Mouse (Mus musculus): ENCODE measurements around the gene Snx9. TPM values are rescaled to one million over a fixed set of nuclear protein-coding genes. Genes with fewer than 3 reads are reported as not detected.

Gene Snx9
- polyA plus RNA-seq, 1 experiment from 2014 or later, result 30.4 TPM

DNA sequence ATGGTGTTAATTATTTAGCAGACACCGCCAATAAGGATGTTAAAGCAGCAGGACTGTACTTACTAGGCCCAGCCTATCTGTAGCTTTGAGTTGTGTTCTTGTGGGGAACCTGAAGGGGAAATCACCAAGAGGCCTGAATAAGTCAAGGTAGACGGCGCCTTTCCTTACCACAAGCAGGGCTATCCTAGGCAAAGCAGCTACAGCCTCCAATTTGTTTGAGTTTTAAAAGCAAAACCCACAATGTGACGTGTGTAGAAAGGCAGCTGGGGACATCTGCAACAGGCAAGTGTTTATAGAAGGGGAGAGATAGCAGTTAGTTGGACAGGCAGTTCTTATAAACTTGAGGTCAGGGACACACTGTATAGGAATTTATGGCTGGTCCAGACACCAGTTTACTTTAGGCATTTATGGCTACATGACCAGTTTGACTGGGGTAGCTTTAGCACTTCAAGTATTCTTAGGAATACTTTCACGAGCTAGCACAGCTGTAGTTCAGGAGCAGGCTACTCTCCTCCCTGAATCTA, 129.2 kb downstream of the Snx9 start:
- DNase-seq (ENCODE audit: low spot score) (no peak), ATAC-seq (replicated peaks; ENCODE audit: insufficient number of reproducible peaks, low FRiP score, low TSS enrichment, low read depth) (no peak)
- Histone ChIP-seq H3K9me3 (replicated peaks; ENCODE audit: control insufficient read depth, low read length) (no peaks in the 10 kb centered on the region), H3K4me1 (ENCODE audit: control insufficient read depth, insufficient read depth, low read length) (0 out of 2 replicates have a peak, but pooled peaks cover under 1% of the 10 kb centered on the region), H3K4me3 (ENCODE audit: low read depth, low read length) (no peak overlapping the region), H3K27me3 (ENCODE audit: control insufficient read depth, insufficient read depth, low read length) (no peaks in the 10 kb centered on the region), H3K27ac (replicated peaks; ENCODE audit: low read depth, low read length) (no peak overlapping the region), H3K9ac (replicated peaks; ENCODE audit: low read length) (no peak overlapping the region), H3K36me3 (replicated peaks; ENCODE audit: control insufficient read depth, insufficient read depth, low read depth, low read length) (no peaks in the 10 kb centered on the region), H3K4me2 (ENCODE audit: low read depth, low read length) (no peak overlapping the region)
- 90% methylated on average over 5 of the region's 5 CpGs for WGBS

GRCm38 (mm10) chr17:5973536-5973935, 132.4 kb downstream of the Snx9 start:
- H3K9ac ChIP-seq (replicated peaks; ENCODE audit: low read length), result no peak overlapping the region
- H3K36me3 ChIP-seq (replicated peaks; ENCODE audit: control insufficient read depth, insufficient read depth, low read depth, low read length), result no peaks in the 10 kb centered on the region
- H3K9me3 ChIP-seq (replicated peaks; ENCODE audit: control insufficient read depth, low read length), result no peaks in the 10 kb centered on the region
- 60% methylated on average over 8 of the region's 8 CpGs for WGBS
- H3K27ac ChIP-seq (replicated peaks; ENCODE audit: low read depth, low read length), result no peak overlapping the region
- peaks cover 5% of the 10 kb centered on the region; the same call in 1 of the 2 replicates for H3K4me1 ChIP-seq (ENCODE audit: control insufficient read depth, insufficient read depth, low read length)
- H3K4me3 ChIP-seq (ENCODE audit: low read depth, low read length), result no peak overlapping the region
- DNase-seq (ENCODE audit: low spot score), result no peak
- H3K4me2 ChIP-seq (ENCODE audit: low read depth, low read length), result no peak overlapping the region
- no peak for ATAC-seq (replicated peaks; ENCODE audit: insufficient number of reproducible peaks, low FRiP score, low TSS enrichment, low read depth)
- H3K27me3 ChIP-seq (ENCODE audit: control insufficient read depth, insufficient read depth, low read length), result no peaks in the 10 kb centered on the region

DNA sequence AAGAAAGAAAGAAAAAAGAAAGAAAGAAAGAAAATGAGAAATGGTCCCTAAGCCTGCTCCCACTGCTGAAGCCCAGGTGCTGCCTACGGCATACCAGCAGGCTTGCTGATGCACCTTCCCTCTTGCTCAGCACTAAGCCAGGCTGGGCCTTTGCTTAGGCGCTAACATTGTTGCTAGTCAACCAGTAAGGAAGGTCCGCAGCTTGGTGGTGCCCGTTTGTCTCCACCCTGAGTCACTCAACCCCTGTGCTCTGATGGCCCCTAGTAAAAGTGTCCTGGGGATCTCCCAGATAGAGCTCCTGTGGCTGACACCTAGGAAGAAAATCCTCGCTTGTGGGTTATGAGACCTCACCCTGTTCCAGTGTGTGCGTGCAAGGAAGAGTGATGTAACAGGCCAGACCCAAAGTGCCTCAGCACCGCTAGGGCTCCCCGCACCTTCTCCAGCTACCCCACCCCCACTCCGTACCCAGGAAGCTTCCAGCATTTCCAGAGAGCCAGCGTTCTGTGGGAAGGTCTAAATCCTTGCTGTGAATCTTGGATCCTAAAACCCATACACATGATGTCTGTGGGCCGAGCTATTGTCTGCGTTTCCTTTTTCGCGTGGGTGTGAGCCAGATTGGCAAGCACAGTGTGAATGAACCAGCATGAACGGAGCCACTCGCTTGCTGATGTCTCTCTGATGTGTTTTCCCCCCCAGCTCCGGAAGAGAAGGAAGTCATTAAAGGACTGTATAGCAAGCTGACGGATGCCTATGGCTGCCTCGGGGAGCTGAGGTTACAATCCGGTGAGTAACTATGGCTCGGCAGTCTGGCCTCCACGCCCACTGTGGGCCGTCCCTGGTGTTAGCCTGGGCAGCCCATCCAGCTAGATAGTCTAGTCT, 134.2 kb downstream of the Snx9 start:
- H3K4me1 ChIP-seq (ENCODE audit: control insufficient read depth, insufficient read depth, low read length), result peaks cover 5% of the 10 kb centered on the region; the same call in 1 of the 2 replicates
- H3K9me3 ChIP-seq (replicated peaks; ENCODE audit: control insufficient read depth, low read length), result no peaks in the 10 kb centered on the region
- no peak overlapping the region; the same call in 1 of the 2 replicates for H3K27ac ChIP-seq (replicated peaks; ENCODE audit: low read depth, low read length)
- no peaks in the 10 kb centered on the region for H3K27me3 ChIP-seq (ENCODE audit: control insufficient read depth, insufficient read depth, low read length)
- WGBS, result 44% methylated on average over 23 of the region's 23 CpGs
- ATAC-seq (replicated peaks; ENCODE audit: insufficient number of reproducible peaks, low FRiP score, low TSS enrichment, low read depth) (no peak), DNase-seq (ENCODE audit: low spot score) (no peak)
- H3K4me2 ChIP-seq (ENCODE audit: low read depth, low read length), result no peak overlapping the region
- no peak overlapping the region for H3K4me3 ChIP-seq (ENCODE audit: low read depth, low read length)
- H3K36me3 ChIP-seq (replicated peaks; ENCODE audit: control insufficient read depth, insufficient read depth, low read depth, low read length), result no peaks in the 10 kb centered on the region
- H3K9ac ChIP-seq (replicated peaks; ENCODE audit: low read length), result no peak overlapping the region

DNA sequence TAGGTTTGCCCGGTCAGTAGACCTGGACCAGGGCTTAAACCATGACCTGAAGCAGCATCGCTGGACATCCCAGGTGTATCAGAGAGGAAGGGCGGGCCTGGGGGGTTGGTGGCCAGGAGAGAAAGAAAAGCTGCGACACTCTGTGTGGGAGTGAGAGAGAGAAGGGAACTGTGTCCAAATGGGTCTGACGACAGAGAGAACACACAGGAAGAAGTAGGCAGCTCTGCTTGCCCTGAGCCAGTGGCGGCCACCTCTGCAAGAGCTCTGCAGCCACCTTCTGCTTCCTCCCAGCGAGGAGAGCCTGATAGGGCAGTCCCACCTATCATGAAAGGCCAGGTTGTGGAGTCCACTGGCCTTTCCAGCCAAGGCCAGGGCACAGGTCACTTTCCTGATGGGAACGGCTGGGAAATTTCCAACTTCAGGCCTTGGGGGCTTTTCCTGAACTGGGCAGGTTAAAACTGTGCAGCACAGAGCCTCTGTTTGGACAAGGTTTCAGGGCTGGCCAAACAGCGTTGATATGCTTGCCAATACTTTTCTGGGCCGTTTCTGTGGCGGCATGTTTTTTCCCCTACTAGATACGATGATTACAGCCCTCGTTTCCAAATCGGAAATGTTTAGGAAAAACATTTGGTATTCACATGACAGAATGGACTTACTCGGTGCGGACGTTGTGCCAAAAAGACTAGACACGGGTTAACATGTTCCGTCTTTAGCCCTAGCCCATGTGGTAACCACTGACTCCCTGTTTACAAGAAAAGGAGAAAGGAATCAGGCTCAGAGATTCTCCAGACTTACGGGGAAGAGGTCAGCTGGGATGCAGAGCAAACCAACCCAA, 135.3 kb downstream of the Snx9 start:
- Histone ChIP-seq H3K4me1 (ENCODE audit: control insufficient read depth, insufficient read depth, low read length) (peaks cover 5% of the 10 kb centered on the region; the same call in 1 of the 2 replicates), H3K27me3 (ENCODE audit: control insufficient read depth, insufficient read depth, low read length) (no peaks in the 10 kb centered on the region), H3K9me3 (replicated peaks; ENCODE audit: control insufficient read depth, low read length) (no peaks in the 10 kb centered on the region), H3K9ac (replicated peaks; ENCODE audit: low read length) (no peak overlapping the region), H3K4me2 (ENCODE audit: low read depth, low read length) (no peak overlapping the region), H3K36me3 (replicated peaks; ENCODE audit: control insufficient read depth, insufficient read depth, low read depth, low read length) (no peaks in the 10 kb centered on the region), H3K27ac (replicated peaks; ENCODE audit: low read depth, low read length) (no peak overlapping the region), H3K4me3 (ENCODE audit: low read depth, low read length) (no peak overlapping the region)
- no peak for DNase-seq (ENCODE audit: low spot score)
- no peak for ATAC-seq (replicated peaks; ENCODE audit: insufficient number of reproducible peaks, low FRiP score, low TSS enrichment, low read depth)
- WGBS, result 71% methylated on average over 20 of the region's 20 CpGs

DNA sequence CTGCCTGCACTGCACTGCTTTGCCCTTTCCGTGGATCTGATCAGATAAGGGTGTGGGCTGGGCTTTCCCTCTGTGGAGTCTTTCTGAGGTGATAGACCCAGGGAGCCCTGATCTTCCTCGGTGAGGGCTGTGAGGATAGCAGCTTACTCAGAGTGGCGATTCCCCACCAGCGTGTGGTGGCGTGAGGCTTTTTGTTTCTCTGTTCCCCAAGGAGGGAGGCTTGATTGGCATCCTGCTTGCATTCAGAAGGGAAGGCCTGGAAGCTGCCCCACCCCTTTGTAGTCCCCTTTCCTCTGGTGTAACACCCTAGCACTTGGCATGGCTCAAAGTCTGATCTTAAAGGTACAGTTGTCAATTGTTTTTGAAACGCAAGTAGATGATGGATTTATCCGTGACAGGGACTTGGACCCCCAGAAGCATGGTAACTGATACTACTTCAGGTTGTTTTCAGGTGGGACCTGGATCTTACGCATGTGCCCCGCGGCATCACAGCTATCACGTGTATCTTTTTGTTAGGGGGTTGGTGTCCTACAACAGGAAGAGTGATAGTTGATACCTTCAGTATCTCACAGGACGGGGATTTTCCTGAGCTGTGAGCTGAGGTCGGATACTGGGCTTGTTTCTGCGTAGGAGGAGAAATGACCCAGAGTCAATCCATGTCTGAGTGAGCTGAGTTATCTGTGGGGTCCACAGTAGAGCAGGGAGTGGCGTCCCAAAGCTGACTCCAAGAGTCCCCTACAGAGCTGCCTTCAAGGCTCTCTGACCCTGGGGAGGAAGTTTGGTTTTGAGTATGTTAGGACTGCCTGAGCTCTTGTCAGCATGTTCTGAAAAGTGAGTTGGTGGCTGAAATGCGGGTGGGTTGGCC, 136.2 kb downstream of the Snx9 start:
- Histone ChIP-seq H3K9ac (replicated peaks; ENCODE audit: low read length) (no peak overlapping the region), H3K4me2 (ENCODE audit: low read depth, low read length) (no peak overlapping the region), H3K36me3 (replicated peaks; ENCODE audit: control insufficient read depth, insufficient read depth, low read depth, low read length) (no peaks in the 10 kb centered on the region), H3K4me3 (ENCODE audit: low read depth, low read length) (no peak overlapping the region), H3K4me1 (ENCODE audit: control insufficient read depth, insufficient read depth, low read length) (peaks cover 5% of the 10 kb centered on the region; the same call in 1 of the 2 replicates), H3K27me3 (ENCODE audit: control insufficient read depth, insufficient read depth, low read length) (no peaks in the 10 kb centered on the region), H3K27ac (replicated peaks; ENCODE audit: low read depth, low read length) (no peak overlapping the region), H3K9me3 (replicated peaks; ENCODE audit: control insufficient read depth, low read length) (no peaks in the 10 kb centered on the region)
- DNase-seq (ENCODE audit: low spot score) (no peak), ATAC-seq (replicated peaks; ENCODE audit: insufficient number of reproducible peaks, low FRiP score, low TSS enrichment, low read depth) (no peak)
- 46% methylated on average over 16 of the region's 16 CpGs for WGBS

GRCm38 (mm10) chr17:5977921-5978504, 136.9 kb downstream of the Snx9 start:
- Histone ChIP-seq H3K4me2 (ENCODE audit: low read depth, low read length) (no peak overlapping the region), H3K9ac (replicated peaks; ENCODE audit: low read length) (no peak overlapping the region), H3K4me3 (ENCODE audit: low read depth, low read length) (no peak overlapping the region), H3K36me3 (replicated peaks; ENCODE audit: control insufficient read depth, insufficient read depth, low read depth, low read length) (no peaks in the 10 kb centered on the region), H3K27ac (replicated peaks; ENCODE audit: low read depth, low read length) (no peak overlapping the region), H3K4me1 (ENCODE audit: control insufficient read depth, insufficient read depth, low read length) (peaks cover 5% of the 10 kb centered on the region; the same call in 1 of the 2 replicates), H3K27me3 (ENCODE audit: control insufficient read depth, insufficient read depth, low read length) (no peaks in the 10 kb centered on the region), H3K9me3 (replicated peaks; ENCODE audit: control insufficient read depth, low read length) (no peaks in the 10 kb centered on the region)
- ATAC-seq (replicated peaks; ENCODE audit: insufficient number of reproducible peaks, low FRiP score, low TSS enrichment, low read depth), result no peak
- WGBS, result 65% methylated on average over 8 of the region's 8 CpGs
- no peak for DNase-seq (ENCODE audit: low spot score)

GRCm38 (mm10) chr17:5978505-5979077, 137.5 kb downstream of the Snx9 start:
- ATAC-seq (replicated peaks; ENCODE audit: insufficient number of reproducible peaks, low FRiP score, low TSS enrichment, low read depth), result no peak

More at GRCm38 (mm10) chr17:5978505-5979077, 137.5 kb downstream of the Snx9 start:
- H3K4me2 ChIP-seq (ENCODE audit: low read depth, low read length), result no peak overlapping the region
- no peak for DNase-seq (ENCODE audit: low spot score)
- no peaks in the 10 kb centered on the region for H3K36me3 ChIP-seq (replicated peaks; ENCODE audit: control insufficient read depth, insufficient read depth, low read depth, low read length)
- H3K27ac ChIP-seq (replicated peaks; ENCODE audit: low read depth, low read length), result no peak overlapping the region
- H3K4me3 ChIP-seq (ENCODE audit: low read depth, low read length), result no peak overlapping the region
- no peaks in the 10 kb centered on the region for H3K9me3 ChIP-seq (replicated peaks; ENCODE audit: control insufficient read depth, low read length)
- H3K9ac ChIP-seq (replicated peaks; ENCODE audit: low read length), result no peak overlapping the region
- H3K4me1 ChIP-seq (ENCODE audit: control insufficient read depth, insufficient read depth, low read length), result peaks cover 5% of the 10 kb centered on the region; the same call in 1 of the 2 replicates
- no peaks in the 10 kb centered on the region for H3K27me3 ChIP-seq (ENCODE audit: control insufficient read depth, insufficient read depth, low read length)
- 73% methylated on average over 10 of the region's 10 CpGs for WGBS

Data from embryonic facial prominence, embryonic 11.5 days (tissue).